Mouse (Mus musculus) small intestine, adult 2 months (tissue): ENCODE data around the gene Il31.

Experiments
- CTCF ChIP-seq: fragments of 200-500 bp; IDR thresholded peaks from 2 replicates; pipeline ENCODE4 v1.5.1; 2012; ENCODE audit warnings: low read depth, mild to moderate bottlenecking, control low read depth, inconsistent platforms, low read length, moderate library complexity, mixed read lengths; ENCODE audit not compliant: insufficient replicate concordance, insufficient read length; ENCODE audit errors: extremely low read depth
- POLR2A ChIP-seq: fragments of 200-500 bp; IDR thresholded peaks from 2 replicates; pipeline ENCODE4 v1.6.1; 2012; ENCODE audit warnings: low read depth, mild to moderate bottlenecking, control low read depth, inconsistent platforms, low read length, moderate library complexity

DNA sequence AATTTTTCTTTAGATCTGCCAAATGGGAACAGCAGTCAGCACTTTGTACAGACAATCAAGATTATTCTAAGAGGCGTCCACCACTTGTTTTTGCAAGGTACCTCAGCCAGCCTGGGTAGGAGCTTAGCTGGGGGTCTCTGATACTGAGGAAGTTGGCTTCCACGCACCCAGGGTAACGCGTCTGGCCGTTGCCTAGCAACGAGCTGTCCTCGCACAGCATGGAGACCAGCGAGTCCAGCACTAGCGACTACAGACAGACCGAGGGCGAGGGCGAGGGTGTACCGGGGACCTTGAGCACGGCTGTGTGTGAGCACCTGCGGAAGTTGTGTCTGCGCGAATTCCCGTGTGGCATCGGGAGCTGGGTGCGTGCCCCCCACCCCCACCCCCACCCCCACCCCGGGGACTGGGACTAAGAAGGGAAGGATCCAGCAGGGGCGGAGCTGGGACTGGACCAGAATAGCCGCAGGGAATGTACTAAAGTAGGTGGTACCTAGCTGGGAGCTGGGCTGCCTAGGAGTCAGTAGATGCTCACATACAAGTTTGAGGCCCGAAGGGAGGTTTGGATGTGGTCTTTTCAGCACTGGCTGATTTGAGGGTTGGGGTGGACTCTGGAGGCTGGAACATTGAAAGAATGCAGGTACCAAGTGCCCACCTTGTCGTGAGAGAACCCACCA is at the start of gene Il31, which contains the start of gene Lrrc43:
- TF ChIP-seq CTCF (no peak), POLR2A (no peak)
